Mouse (Mus musculus) embryonic facial prominence, embryonic 15.5 days (tissue): Measurements from ENCODE around the gene Gm20388. TPM values are rescaled to one million over a fixed set of nuclear protein-coding genes. Genes with fewer than 3 reads are reported as not detected.

Experiments
- ATAC-seq: fragments of 200-750 bp; cut with Nextera tagmentation; 2 replicates; pipeline ENCODE4 v1.8.0; 2017; ENCODE audit warnings: low read depth, moderate TSS enrichment; ENCODE audit not compliant: insufficient number of reproducible peaks, low FRiP score, low TSS enrichment
- H3K27ac ChIP-seq: fragments of 300-500 bp; sonication (generic); replicated peaks from 2 replicates; pipeline ENCODE4 v1.5.1; 2015; ENCODE audit warnings: mild to moderate bottlenecking, inconsistent platforms
- H3K27me3 ChIP-seq: fragments of 300-500 bp; sonication (generic); 2 replicates; pipeline ENCODE4 v1.6.1; 2015; ENCODE audit warnings: inconsistent platforms
- H3K36me3 ChIP-seq: fragments of 300-500 bp; sonication (generic); 2 replicates; pipeline ENCODE4 v1.6.1; 2015; ENCODE audit warnings: mild to moderate bottlenecking, inconsistent platforms
- H3K4me1 ChIP-seq: fragments of 300-500 bp; sonication (generic); 2 replicates; pipeline ENCODE4 v1.6.1; 2015; ENCODE audit warnings: inconsistent platforms
- H3K4me2 ChIP-seq: fragments of 300-500 bp; sonication (generic); replicated peaks from 2 replicates; pipeline ENCODE4 v1.6.1; 2015; ENCODE audit warnings: mild to moderate bottlenecking, inconsistent platforms
- H3K4me3 ChIP-seq: fragments of 300-500 bp; sonication (generic); replicated peaks from 2 replicates; pipeline ENCODE4 v1.5.1; 2015; ENCODE audit warnings: mild to moderate bottlenecking, inconsistent platforms
- H3K9ac ChIP-seq: fragments of 300-500 bp; sonication (generic); 2 replicates; pipeline ENCODE4 v1.6.1; 2015; ENCODE audit warnings: inconsistent platforms
- H3K9me3 ChIP-seq: fragments of 300-500 bp; sonication (generic); replicated peaks from 2 replicates; pipeline ENCODE4 v1.6.1; 2016; ENCODE audit warnings: inconsistent platforms
- WGBS: fragments of 180-500 bp; shearing (Covaris S2); methylation state at CpG from one replicate; pipeline ENCODE4 v1.1.7; 2015; 5-methylcytosine and 5-hydroxymethylcytosine counted together
- polyA plus RNA-seq: library from polyadenylated mRNA; unstranded; fragments of >200 nt; fragmentation: Nextera tagmentation; extraction: Ambion mirVana; gene quantifications from 2 replicates; pipeline ENCODE4 v1.2.1, GENCODE M21; 2015

Gm20388 gene
- polyA plus RNA-seq, 1 experiment from 2014 or later, result 8.0 TPM

GRCm38 (mm10) chr8:120065611-120066010 is 155.0 kb downstream of the Gm20388 start:
- Histone ChIP-seq H3K27ac (no peak overlapping the region), H3K4me3 (no peak overlapping the region), H3K4me2 (no peak overlapping the region), H3K9ac (no peak overlapping the region), H3K36me3 (no peaks in the 10 kb centered on the region), H3K9me3 (no peaks in the 10 kb centered on the region), H3K27me3 (no peaks in the 10 kb centered on the region), H3K4me1 (peaks cover 13% of the 10 kb centered on the region; the same call in 1 of the 2 replicates)
- 89% methylated on average over 8 of the region's 8 CpGs for WGBS
- ATAC-seq, result no peak

DNA sequence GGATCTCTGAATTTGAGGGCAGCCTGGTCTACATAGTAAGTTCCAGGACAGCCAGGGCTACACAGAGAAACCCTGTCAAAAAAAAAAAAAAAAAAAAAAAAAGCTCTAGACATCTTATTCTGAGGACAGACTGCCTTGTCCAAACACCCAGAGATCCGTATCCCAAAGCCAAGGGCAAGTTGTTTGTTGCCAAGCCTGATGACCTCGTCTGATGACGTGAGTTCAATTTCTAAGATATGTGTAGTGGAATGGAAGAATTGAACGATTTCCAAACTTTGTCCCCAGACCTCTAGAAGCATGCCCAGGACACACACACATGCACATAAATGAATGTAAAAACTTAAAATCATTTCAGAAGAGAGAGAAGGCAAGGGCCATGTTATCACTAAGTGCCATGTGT is 155.6 kb downstream of the Gm20388 start:
- Histone ChIP-seq H3K27me3 (no peaks in the 10 kb centered on the region), H3K9ac (no peak overlapping the region), H3K4me3 (no peak overlapping the region), H3K27ac (no peak overlapping the region), H3K4me2 (no peak overlapping the region), H3K4me1 (peaks cover 13% of the 10 kb centered on the region; the same call in 1 of the 2 replicates), H3K9me3 (no peaks in the 10 kb centered on the region), H3K36me3 (no peaks in the 10 kb centered on the region)
- WGBS, result 92% methylated on average over 4 of the region's 4 CpGs
- no peak for ATAC-seq

DNA sequence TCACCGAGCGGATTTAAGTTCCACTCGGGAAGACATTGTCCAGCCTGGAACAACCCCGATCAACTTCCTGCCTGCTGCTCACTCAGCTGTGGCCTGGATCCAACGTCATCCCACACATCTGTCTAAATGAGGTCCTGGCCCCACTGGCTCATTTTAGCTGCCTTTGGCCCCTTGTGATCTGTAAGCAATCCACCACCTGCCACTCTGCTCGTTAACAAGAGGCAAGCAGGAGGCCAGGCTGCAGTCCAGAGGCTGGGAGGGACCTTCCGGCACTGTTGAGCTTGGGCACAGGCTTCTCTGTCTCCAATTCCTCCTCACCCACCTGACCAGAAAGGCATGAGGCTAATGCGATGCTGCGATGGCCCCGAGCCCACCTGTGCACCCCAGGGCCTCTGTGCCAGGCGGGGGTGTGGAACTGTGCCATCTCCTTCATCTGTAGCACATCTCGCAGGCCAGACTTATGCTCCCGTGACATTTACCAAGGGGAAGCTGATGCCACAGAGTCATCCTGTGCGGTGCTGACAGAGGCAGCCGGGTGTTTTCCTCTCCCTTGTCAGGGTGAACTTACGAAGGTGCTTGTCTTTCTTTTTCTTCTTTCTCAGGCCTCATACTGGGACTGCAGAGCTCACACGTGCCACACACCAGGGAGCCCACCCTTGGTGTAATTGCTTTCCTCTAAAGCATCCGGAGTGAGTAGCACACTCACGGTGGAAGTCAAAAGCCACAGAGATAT is 157.5 kb downstream of the Gm20388 start:
- Histone ChIP-seq H3K27me3 (no peaks in the 10 kb centered on the region), H3K4me1 (peaks cover 30% of the 10 kb centered on the region), H3K36me3 (no peaks in the 10 kb centered on the region), H3K4me3 (no peak overlapping the region), H3K27ac (no peak overlapping the region), H3K9ac (no peak overlapping the region), H3K9me3 (no peaks in the 10 kb centered on the region), H3K4me2 (no peak overlapping the region)
- ATAC-seq, result no peak
- WGBS, result 48% methylated on average over 19 of the region's 19 CpGs

DNA sequence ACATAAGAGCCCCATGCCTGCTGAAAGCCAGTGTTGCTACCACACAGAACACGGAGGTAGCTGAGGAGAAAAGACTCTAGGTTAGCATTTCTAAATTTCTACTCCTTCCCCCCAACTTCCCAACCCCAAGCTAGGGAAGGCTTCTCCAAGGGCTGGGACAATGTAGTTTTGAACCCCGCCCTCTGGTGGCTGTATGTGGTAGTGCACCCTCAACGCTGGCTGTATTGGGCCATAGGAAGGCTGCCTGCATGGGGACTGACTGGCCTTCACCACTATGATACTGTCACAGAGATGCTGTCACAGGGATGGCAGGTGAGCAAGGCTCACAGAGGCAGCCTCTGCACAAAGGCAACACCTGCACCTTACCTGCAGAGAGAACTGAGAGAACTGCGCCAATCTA is 161.0 kb downstream of the Gm20388 start:
- Histone ChIP-seq H3K27ac (no peak overlapping the region), H3K9me3 (no peaks in the 10 kb centered on the region), H3K4me1 (peaks cover 31% of the 10 kb centered on the region; the same call in 1 of the 2 replicates), H3K36me3 (no peaks in the 10 kb centered on the region), H3K9ac (no peak overlapping the region), H3K4me3 (no peak overlapping the region), H3K4me2 (no peak overlapping the region), H3K27me3 (no peaks in the 10 kb centered on the region)
- WGBS, result 25% methylated on average over 4 of the region's 4 CpGs
- ATAC-seq, result no peak

DNA sequence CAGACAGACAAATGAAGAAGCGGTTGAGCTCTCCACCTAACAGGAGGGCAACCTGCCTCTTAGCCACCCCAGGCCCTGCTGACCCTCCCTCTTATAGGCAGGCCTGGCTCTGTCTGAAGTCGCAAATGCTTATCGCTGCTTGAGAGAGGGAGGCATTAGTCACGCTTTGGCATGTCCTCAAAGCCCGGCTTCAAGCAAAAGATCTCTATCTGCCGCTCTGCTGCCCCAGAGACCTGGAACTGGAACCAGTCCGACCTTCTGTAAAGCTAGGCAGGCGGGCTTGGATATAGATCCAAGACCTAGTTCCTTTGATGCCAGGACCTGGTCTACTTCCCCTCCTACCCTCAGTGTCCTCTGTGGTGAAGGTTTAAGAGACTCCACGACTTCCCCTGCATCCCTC is 161.6 kb downstream of the Gm20388 start:
- no peak overlapping the region for H3K4me3 ChIP-seq
- peaks cover 31% of the 10 kb centered on the region; the same call in 1 of the 2 replicates for H3K4me1 ChIP-seq
- no peak overlapping the region for H3K27ac ChIP-seq
- 50% methylated on average over 9 of the region's 9 CpGs for WGBS
- no peak overlapping the region for H3K4me2 ChIP-seq
- H3K9ac ChIP-seq, result no peak overlapping the region
- ATAC-seq, result no peak
- H3K9me3 ChIP-seq, result no peaks in the 10 kb centered on the region
- H3K27me3 ChIP-seq, result no peaks in the 10 kb centered on the region
- no peaks in the 10 kb centered on the region for H3K36me3 ChIP-seq

GRCm38 (mm10) chr8:120072827-120073226 is 162.2 kb downstream of the Gm20388 start:
- Histone ChIP-seq H3K27me3 (no peaks in the 10 kb centered on the region), H3K4me1 (peaks cover 31% of the 10 kb centered on the region; the same call in 1 of the 2 replicates), H3K4me2 (no peak overlapping the region), H3K27ac (no peak overlapping the region), H3K4me3 (no peak overlapping the region), H3K9me3 (no peaks in the 10 kb centered on the region), H3K36me3 (no peaks in the 10 kb centered on the region), H3K9ac (no peak overlapping the region)
- WGBS, result 67% methylated on average over 8 of the region's 8 CpGs
- ATAC-seq, result no peak

DNA sequence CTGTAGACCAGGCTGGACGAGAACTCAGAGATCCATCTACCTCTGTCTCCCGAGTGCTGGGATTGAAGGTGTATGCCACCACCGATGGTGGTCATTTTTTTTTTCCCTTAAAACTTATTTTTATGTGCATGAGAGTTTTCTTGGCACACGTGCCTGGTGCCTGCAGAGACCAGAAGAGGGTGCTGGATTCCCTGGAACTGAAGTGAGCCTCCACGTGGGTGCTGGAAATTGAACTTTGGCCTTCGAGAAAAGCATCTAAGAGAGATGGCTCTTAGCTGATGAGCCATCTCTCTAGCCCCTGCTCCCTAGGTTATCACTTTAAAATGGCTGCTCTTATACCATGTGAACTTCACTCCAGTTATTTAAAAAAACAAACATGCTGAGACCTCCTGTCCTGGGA is 163.9 kb downstream of the Gm20388 start:
- Histone ChIP-seq H3K9ac (no peak overlapping the region), H3K4me2 (no peak overlapping the region), H3K27me3 (no peaks in the 10 kb centered on the region), H3K27ac (no peak overlapping the region), H3K4me1 (peaks cover 26% of the 10 kb centered on the region; the same call in 1 of the 2 replicates), H3K36me3 (no peaks in the 10 kb centered on the region), H3K9me3 (no peaks in the 10 kb centered on the region), H3K4me3 (no peak overlapping the region)
- WGBS, result 73% methylated on average over 6 of the region's 6 CpGs
- ATAC-seq, result no peak

DNA sequence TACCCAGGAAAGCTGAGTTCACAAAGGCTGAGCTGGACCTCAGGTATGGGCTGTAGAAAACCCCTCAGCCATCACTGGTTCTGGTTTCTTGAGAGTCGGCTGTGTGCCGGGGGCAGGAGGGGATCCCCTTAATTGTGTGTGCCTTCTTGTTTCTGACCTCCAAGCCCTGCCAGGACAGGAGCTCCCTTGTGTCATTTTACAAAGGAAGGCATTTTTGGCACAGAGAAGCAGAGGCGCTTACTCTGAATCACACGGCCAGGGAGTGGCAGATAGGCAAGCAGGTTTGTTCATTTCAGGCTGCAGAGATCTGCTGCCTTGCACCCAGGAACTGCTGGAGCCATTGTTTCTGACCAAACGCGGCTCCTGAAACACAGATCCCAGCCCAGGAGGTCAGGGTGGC is 164.7 kb downstream of the Gm20388 start:
- Histone ChIP-seq H3K27ac (no peak overlapping the region), H3K9ac (no peak overlapping the region), H3K4me1 (peaks cover 26% of the 10 kb centered on the region; the same call in 1 of the 2 replicates), H3K4me2 (no peak overlapping the region), H3K27me3 (no peaks in the 10 kb centered on the region), H3K36me3 (no peaks in the 10 kb centered on the region), H3K4me3 (no peak overlapping the region), H3K9me3 (no peaks in the 10 kb centered on the region)
- WGBS, result 34% methylated on average over 6 of the region's 6 CpGs
- ATAC-seq, result no peak

DNA sequence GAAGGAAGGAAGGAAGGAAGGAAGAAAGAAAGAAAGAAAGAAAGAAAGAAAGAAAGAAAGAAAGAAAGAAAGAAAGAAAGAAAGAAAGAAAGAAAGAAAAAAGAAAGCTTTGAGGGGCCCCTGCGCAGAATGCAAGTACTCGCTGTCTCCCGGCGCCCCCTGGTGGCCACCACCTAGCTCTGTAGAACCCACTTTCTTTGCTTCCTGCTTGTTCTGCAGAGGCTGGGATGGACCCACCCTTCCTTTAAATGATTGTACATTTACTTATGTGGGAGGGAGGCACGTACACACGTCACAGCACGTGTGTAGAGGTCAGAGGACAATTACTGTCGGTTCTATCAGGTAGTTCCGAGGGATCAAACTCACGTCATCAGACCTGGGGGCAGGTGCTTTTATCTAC is 167.4 kb downstream of the Gm20388 start:
- ATAC-seq, result no peak
- H3K4me2 ChIP-seq, result no peak overlapping the region
- peaks cover 26% of the 10 kb centered on the region for H3K36me3 ChIP-seq
- H3K4me3 ChIP-seq, result no peak overlapping the region
- no peaks in the 10 kb centered on the region for H3K9me3 ChIP-seq
- no peaks in the 10 kb centered on the region for H3K27me3 ChIP-seq
- peaks cover 9% of the 10 kb centered on the region; the same call in 1 of the 2 replicates for H3K4me1 ChIP-seq
- no peak overlapping the region for H3K9ac ChIP-seq
- H3K27ac ChIP-seq, result no peak overlapping the region
- 11% methylated on average over 10 of the region's 10 CpGs for WGBS

GRCm38 (mm10) chr8:120079361-120079760 is 168.7 kb downstream of the Gm20388 start:
- Histone ChIP-seq H3K4me1 (0 out of 2 replicates have a peak, but pooled peaks cover 5% of the 10 kb centered on the region), H3K9ac (no peak overlapping the region)
- 49% methylated on average over 5 of the region's 5 CpGs for WGBS

DNA sequence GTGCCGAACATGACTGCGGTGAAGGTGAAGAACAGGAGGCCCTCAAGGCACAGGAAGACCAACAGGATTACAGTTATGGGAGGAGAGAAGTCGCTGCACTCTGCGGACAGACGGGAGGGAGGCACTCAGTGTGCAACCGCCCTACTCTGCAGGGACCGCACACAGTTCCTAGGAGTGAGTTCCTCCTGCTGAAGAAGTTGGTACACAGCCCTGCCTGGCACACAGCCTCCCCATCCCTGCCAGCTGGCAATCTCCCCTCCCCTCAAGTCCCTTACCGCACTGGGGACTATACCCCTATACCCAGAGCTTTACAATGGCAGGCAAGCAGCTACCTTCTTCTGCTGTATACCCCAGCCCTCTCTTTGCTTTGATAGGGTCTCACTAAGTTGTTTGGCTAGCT is 172.6 kb downstream of the Gm20388 start:
- Histone ChIP-seq H3K4me3 (no peak overlapping the region), H3K9me3 (no peaks in the 10 kb centered on the region), H3K27ac (no peak overlapping the region), H3K4me2 (no peak overlapping the region), H3K9ac (no peak overlapping the region), H3K27me3 (no peaks in the 10 kb centered on the region), H3K36me3 (peaks cover 70% of the 10 kb centered on the region), H3K4me1 (no peaks in the 10 kb centered on the region)
- no peak for ATAC-seq
- 90% methylated on average over 8 of the region's 8 CpGs for WGBS

More at GRCm38 (mm10) chr8:120079361-120079760, 168.7 kb downstream of the Gm20388 start:
- H3K27ac ChIP-seq, result no peak overlapping the region
- H3K4me2 ChIP-seq, result no peak overlapping the region
- H3K27me3 ChIP-seq, result no peaks in the 10 kb centered on the region
- no peak overlapping the region for H3K4me3 ChIP-seq
- H3K36me3 ChIP-seq, result peaks cover 33% of the 10 kb centered on the region
- no peak for ATAC-seq
- no peaks in the 10 kb centered on the region for H3K9me3 ChIP-seq

DNA sequence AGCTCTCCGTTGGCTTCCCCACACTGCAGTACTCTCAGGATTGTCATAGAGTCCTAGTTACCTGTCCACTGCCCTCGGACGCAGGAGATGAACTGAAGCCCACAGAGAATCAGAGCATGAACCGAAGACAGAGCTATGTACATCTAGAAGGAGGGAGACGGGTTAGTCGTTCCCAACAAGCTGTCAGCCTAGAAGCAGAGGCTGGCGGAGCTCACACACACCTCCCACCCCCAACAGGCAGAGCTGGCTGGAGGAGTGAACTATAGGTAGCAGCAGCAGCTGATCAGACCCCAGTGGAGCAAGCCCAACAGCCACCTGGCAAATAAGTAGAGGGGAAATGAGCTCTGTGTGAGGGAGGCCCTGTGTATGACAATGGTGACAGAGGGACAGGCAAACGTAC is 174.1 kb downstream of the Gm20388 start:
- H3K4me3 ChIP-seq, result no peak overlapping the region
- H3K36me3 ChIP-seq, result peaks cover 79% of the 10 kb centered on the region
- H3K4me1 ChIP-seq, result no peaks in the 10 kb centered on the region
- ATAC-seq, result no peak
- no peak overlapping the region for H3K4me2 ChIP-seq
- no peaks in the 10 kb centered on the region for H3K27me3 ChIP-seq
- no peak overlapping the region for H3K9ac ChIP-seq
- H3K9me3 ChIP-seq, result no peaks in the 10 kb centered on the region
- H3K27ac ChIP-seq, result no peak overlapping the region
- WGBS, result 86% methylated on average over 8 of the region's 8 CpGs
